Mouse (Mus musculus): ENCODE data around the gene Upf2. TPM values are rescaled to one million over a fixed set of nuclear protein-coding genes. Genes with fewer than 3 reads are reported as not detected.
"Not testable (repeated sequence)": the region's sequence is repeated elsewhere in the genome, so short reads cannot be mapped to it uniquely, and the experiment has no call there.

The Upf2 gene
- polyA plus RNA-seq, 1 experiment from 2014 or later, result 9.5 TPM

DNA sequence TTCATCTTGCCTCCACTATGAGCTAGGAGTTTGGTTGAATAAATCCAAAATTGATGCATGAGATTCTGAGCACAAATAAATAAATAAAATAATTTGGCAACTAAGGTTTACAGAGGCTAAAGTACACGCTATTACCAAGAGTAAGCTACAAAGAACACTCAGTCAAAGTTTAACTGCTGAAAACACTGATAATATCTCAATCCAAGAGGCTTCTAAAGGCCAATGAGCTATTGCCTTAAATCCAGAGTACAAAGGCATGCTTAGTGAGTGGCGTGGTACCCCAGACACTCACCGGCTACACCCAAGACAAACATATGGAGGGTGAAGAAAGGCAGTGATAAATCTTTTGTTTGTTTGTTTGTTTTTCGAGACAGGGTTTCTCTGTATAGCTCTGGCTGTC, 14.7 kb upstream of the Upf2 start:
- Histone ChIP-seq H3K9me3 (no peaks in the 10 kb centered on the region), H3K36me3 (no peaks in the 10 kb centered on the region), H3K27me3 (replicated peaks) (no peaks in the 10 kb centered on the region), H3K27ac (no peak overlapping the region), H3K4me2 (no peak overlapping the region), H3K4me3 (replicated peaks) (no peak overlapping the region), H3K4me1 (no peaks in the 10 kb centered on the region), H3K9ac (no peak overlapping the region)
- WGBS, result 74% methylated on average over 4 of the region's 4 CpGs
- no peak for ATAC-seq (ENCODE audit: insufficient read depth, low FRiP score, low read depth)

DNA sequence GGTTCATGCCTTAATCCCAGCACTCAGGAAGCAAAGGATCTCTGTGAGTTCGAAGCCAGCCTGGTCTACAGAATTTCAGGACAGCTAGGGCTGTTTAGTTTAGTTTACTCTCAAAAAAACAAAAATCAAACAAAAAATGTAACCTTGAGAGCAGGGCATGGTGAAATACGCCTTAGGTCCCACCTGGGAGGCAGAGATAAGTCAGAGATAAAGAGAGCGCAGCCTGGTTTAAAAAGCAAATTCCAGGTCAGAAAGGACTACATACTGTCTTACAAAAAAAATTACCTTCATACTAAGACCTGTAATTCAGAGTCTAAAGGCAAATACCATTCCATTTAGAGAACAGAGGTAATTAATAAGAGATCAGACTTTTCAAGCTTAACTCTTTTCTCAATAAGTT, 11.9 kb upstream of the Upf2 start:
- H3K27ac ChIP-seq, result no peak overlapping the region
- H3K27me3 ChIP-seq (replicated peaks), result no peaks in the 10 kb centered on the region
- H3K36me3 ChIP-seq, result no peaks in the 10 kb centered on the region
- no peak overlapping the region for H3K9ac ChIP-seq
- ATAC-seq (ENCODE audit: insufficient read depth, low FRiP score, low read depth), result no peak
- 0 out of 2 replicates have a peak, but pooled peaks cover 6% of the 10 kb centered on the region for H3K4me1 ChIP-seq
- H3K9me3 ChIP-seq, result no peaks in the 10 kb centered on the region
- H3K4me2 ChIP-seq, result no peak overlapping the region
- H3K4me3 ChIP-seq (replicated peaks), result no peak overlapping the region
- 69% methylated on average over 3 of the region's 3 CpGs for WGBS

- Histone ChIP-seq H3K4me3 (replicated peaks) (no peak overlapping the region), H3K27ac (no peak overlapping the region), H3K4me1 (0 out of 2 replicates have a peak, but pooled peaks cover 6% of the 10 kb centered on the region), H3K4me2 (no peak overlapping the region), H3K36me3 (no peaks in the 10 kb centered on the region), H3K9me3 (no peaks in the 10 kb centered on the region), H3K9ac (no peak overlapping the region), H3K27me3 (replicated peaks) (no peaks in the 10 kb centered on the region)
- ATAC-seq (ENCODE audit: insufficient read depth, low FRiP score, low read depth), result no peak
- 85% methylated on average over 14 of the region's 14 CpGs for WGBS
Observed at GRCm38 (mm10) chr2:5939911-5940310, 11.4 kb upstream of the Upf2 start.

DNA sequence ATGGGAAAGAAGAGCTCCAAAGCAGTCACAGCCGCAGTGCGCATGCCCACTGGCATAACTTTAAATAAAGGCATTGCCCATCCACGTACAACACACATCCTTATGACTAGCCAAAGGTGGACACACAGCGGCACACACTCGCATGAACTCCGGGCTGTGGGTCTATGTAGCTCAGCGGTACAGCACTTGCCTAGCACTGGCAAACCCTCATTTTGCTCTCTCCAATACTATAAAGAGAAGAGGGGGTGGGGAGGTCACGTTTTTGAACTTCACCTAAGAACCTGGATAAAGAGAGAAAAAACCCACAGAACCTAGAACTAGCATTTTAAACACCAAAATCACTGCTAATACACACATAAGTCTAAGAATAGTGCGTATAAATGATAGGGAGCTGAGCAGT, 10.3 kb upstream of the Upf2 start:
- WGBS, result 93% methylated on average over 9 of the region's 9 CpGs
- Histone ChIP-seq H3K9me3 (no peaks in the 10 kb centered on the region), H3K4me3 (replicated peaks) (no peak overlapping the region), H3K9ac (no peak overlapping the region), H3K27me3 (replicated peaks) (no peaks in the 10 kb centered on the region), H3K4me1 (0 out of 2 replicates have a peak, but pooled peaks cover 6% of the 10 kb centered on the region), H3K4me2 (no peak overlapping the region), H3K36me3 (no peaks in the 10 kb centered on the region), H3K27ac (no peak overlapping the region)
- ATAC-seq (ENCODE audit: insufficient read depth, low FRiP score, low read depth), result no peak

DNA sequence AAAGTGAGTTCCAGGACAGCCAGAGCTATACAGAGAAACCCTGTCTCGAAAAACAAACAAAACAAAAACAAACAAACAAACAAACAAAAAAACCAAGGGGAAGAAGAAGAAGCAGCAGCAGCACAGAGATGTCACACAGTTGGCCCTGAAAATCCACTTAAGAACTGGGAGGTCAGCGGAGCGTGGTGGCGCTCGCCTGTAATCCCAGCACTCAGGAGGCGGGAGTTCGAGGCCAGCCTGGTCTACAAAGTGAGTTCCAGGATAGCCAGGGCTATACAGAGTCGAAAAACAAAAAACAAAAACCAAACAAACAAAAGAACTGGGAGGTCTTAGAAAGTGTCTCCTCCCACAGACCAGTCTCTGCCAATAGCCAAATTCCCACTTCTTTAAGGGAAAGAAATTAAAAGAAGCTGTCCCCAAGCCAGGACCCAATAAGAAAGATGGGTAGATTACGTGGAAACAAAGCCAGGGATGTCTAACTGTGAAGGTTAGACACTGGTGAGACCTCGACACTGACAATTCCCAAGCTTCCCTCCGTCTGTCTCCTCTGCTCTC, 9.3 kb upstream of the Upf2 start:
- 65% methylated on average over 11 of the region's 11 CpGs for WGBS

DNA sequence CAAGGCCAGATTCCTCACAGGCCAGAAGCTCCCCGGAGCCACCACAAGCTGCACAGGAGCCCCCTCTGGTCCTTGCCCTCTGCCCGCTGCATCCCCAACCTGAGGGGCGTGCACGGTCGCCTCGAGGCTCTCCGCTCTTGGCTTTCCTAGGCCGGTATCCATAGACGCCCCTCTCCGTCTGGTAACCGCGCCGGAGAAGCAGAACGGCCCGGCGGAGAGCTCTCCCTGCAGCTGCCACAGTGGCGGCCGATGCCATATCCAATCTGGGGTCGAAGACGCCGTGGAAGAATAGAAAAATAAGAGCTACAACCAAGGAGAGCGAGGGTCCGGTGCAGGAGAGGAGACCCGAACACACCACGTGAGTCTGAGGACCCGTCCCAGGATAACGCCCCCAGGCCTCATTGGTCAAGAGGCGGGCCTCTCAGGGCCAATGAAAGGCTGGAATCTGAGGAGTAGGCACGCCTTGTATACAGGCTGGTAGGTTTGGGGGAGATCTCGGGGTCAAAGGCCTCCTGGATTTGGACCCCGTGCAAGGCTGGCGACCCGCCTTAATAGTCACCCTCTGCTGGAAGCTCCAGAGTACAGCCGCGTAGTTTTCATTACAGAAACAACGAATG, 8.7 kb upstream of the Upf2 start, which contains the start of gene Dhtkd1:
Gene Dhtkd1 (minus strand): TSS at position 377 of the 617 bp plus-strand sequence.
- Histone ChIP-seq H3K9ac (peak within 1 kb of the TSS; percentile 59), H3K27me3 (replicated peaks) (no peaks in the 10 kb centered on the region), H3K4me3 (replicated peaks) (peak within 1 kb of the TSS; percentile 64), H3K4me1 (0 out of 2 replicates have a peak, but pooled peaks cover 6% of the 10 kb centered on the region), H3K4me2 (peak within 1 kb of the TSS; percentile 88), H3K9me3 (no peaks in the 10 kb centered on the region), H3K27ac (no peak within 1 kb of the TSS), H3K36me3 (no peaks in the 10 kb centered on the region)
- under 1% methylated on average over 36 of the region's 36 CpGs for WGBS
- peak; percentile 91 for ATAC-seq (ENCODE audit: insufficient read depth, low FRiP score, low read depth)

More for the DNA sequence above, 9.3 kb upstream of the Upf2 start:
- Histone ChIP-seq H3K9me3 (no peaks in the 10 kb centered on the region), H3K4me1 (0 out of 2 replicates have a peak, but pooled peaks cover 6% of the 10 kb centered on the region), H3K27ac (no peak overlapping the region), H3K4me3 (replicated peaks) (peak overlapping the region; percentile 64), H3K27me3 (replicated peaks) (no peaks in the 10 kb centered on the region), H3K9ac (peak overlapping the region; percentile 59), H3K36me3 (no peaks in the 10 kb centered on the region), H3K4me2 (peak overlapping the region; percentile 88)
- 0 out of 2 replicates have a peak, but pooled peaks have one; percentile 3 for ATAC-seq (ENCODE audit: insufficient read depth, low FRiP score, low read depth)

- Histone ChIP-seq H3K36me3 (no peaks in the 10 kb centered on the region), H3K4me3 (replicated peaks) (peak overlapping the region; percentile 64), H3K27ac (no peak overlapping the region), H3K9me3 (no peaks in the 10 kb centered on the region), H3K4me1 (0 out of 2 replicates have a peak, but pooled peaks cover 6% of the 10 kb centered on the region), H3K9ac (no peak overlapping the region; the same call in 1 of the 2 replicates), H3K27me3 (replicated peaks) (no peaks in the 10 kb centered on the region), H3K4me2 (peak overlapping the region; percentile 88)
- WGBS, result 42% methylated on average over 4 of the region's 4 CpGs
- no peak for ATAC-seq (ENCODE audit: insufficient read depth, low FRiP score, low read depth)
Observed at GRCm38 (mm10) chr2:5943071-5943470, 8.2 kb upstream of the Upf2 start.

GRCm38 (mm10) chr2:5945629-5946028, 5.6 kb upstream of the Upf2 start:
- H3K4me1 ChIP-seq, result 0 out of 2 replicates have a peak, but pooled peaks cover 6% of the 10 kb centered on the region
- 90% methylated on average over 1 of the region's 1 CpGs for WGBS

DNA sequence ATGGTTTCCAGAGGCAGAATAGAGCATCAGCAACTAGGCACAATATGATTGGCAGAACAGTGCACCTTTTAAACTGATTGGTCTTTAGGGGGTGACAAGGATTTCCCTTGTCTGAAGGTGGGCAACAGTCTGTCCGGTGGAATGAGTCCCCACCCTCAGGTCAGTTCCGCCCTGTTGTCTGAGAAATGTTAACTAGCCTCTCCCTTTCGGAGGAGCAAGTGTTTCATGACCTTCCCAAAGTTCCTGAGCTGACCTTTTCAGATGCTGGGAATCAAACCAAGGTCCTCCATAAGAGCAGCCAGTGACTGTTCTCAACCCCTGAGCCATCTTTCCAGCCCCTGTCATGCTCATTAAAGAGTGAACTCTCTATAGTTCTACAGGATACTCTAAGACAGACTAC, 4.4 kb upstream of the Upf2 start:
- WGBS, result 82% methylated on average over 3 of the region's 3 CpGs
- Histone ChIP-seq H3K4me3 (replicated peaks) (no peak overlapping the region), H3K4me2 (no peak overlapping the region), H3K9ac (no peak overlapping the region), H3K27me3 (replicated peaks) (no peaks in the 10 kb centered on the region), H3K27ac (no peak overlapping the region), H3K9me3 (no peaks in the 10 kb centered on the region), H3K36me3 (no peaks in the 10 kb centered on the region), H3K4me1 (0 out of 2 replicates have a peak, but pooled peaks cover 5% of the 10 kb centered on the region)
- no peak for ATAC-seq (ENCODE audit: insufficient read depth, low FRiP score, low read depth)

More at GRCm38 (mm10) chr2:5945629-5946028, 5.6 kb upstream of the Upf2 start:
- no peaks in the 10 kb centered on the region for H3K27me3 ChIP-seq (replicated peaks)
- H3K4me2 ChIP-seq, result no peak overlapping the region
- H3K27ac ChIP-seq, result no peak overlapping the region
- ATAC-seq (ENCODE audit: insufficient read depth, low FRiP score, low read depth), result no peak
- H3K9ac ChIP-seq, result no peak overlapping the region
- H3K9me3 ChIP-seq, result no peaks in the 10 kb centered on the region
- H3K4me3 ChIP-seq (replicated peaks), result no peak overlapping the region
- no peaks in the 10 kb centered on the region for H3K36me3 ChIP-seq

- Histone ChIP-seq H3K27me3 (replicated peaks) (no peaks in the 10 kb centered on the region), H3K4me2 (no peak overlapping the region), H3K9ac (no peak overlapping the region), H3K9me3 (no peaks in the 10 kb centered on the region), H3K4me1 (0 out of 2 replicates have a peak, but pooled peaks cover 2% of the 10 kb centered on the region), H3K27ac (no peak overlapping the region), H3K4me3 (replicated peaks) (no peak overlapping the region), H3K36me3 (no peaks in the 10 kb centered on the region)
- ATAC-seq (ENCODE audit: insufficient read depth, low FRiP score, low read depth), result no peak
- WGBS, result 91% methylated on average over 2 of the region's 2 CpGs
Observed at GRCm38 (mm10) chr2:5948964-5949363, 2.3 kb upstream of the Upf2 start.

DNA sequence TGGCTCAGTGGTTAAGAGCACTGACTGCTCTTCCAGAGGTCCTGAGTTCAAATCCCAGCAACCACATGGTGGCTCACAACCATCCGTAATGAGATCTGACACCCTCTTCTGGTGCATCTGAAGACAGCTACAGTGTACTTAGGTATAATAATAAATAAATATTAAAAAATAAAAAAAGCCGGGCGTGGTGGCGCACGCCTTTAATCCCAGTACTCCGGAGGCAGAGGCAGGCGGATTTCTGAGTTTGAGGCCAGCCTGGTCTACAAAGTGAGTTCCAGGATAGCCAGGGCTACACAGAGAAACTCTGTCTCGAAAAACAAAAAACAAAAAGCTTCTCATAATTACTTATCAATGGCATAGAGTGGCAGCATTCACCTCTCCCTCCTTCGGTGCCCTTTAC, 1.4 kb upstream of the Upf2 start:
- 94% methylated on average over 9 of the region's 9 CpGs for WGBS
- not testable (repeated sequence) for H3K9me3 ChIP-seq; H3K36me3 ChIP-seq; ATAC-seq (ENCODE audit: insufficient read depth, low FRiP score, low read depth); H3K9ac ChIP-seq; H3K27me3 ChIP-seq (replicated peaks); H3K4me1 ChIP-seq
- Histone ChIP-seq H3K27ac (peak overlapping the region; percentile 84; the same call in 1 of the 2 replicates), H3K4me3 (replicated peaks) (peak overlapping the region; percentile 81), H3K4me2 (peak overlapping the region; percentile 63)

DNA sequence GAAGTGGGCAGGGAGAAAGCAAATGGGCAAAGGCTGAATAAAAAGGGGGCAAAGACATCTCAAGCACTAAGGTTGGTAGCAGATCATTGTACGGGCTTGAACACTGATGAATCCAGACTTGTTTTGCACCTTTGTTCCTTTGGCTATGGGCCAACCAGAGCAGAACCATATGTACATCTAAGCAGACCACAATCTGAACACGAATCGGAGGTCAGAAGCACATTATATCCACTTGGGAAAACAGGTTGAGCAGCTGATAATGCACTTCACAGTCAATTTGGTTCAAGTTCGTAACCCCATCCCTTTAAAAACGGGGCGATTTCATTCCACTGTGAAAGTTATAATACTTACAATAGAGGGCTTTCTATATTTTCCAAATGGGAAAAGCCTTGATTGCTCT, 964 bp upstream of the Upf2 start:
- WGBS, result 4% methylated on average over 6 of the region's 6 CpGs
- ATAC-seq (ENCODE audit: insufficient read depth, low FRiP score, low read depth), result no peak
- H3K27me3 ChIP-seq (replicated peaks), result no peaks in the 10 kb centered on the region
- 0 out of 2 replicates have a peak, but pooled peaks cover 2% of the 10 kb centered on the region for H3K4me1 ChIP-seq
- H3K4me3 ChIP-seq (replicated peaks), result peak overlapping the region; percentile 81
- peak overlapping the region; percentile 63 for H3K4me2 ChIP-seq
- H3K9me3 ChIP-seq, result no peaks in the 10 kb centered on the region
- peak overlapping the region; percentile 1; the same call in 1 of the 2 replicates for H3K9ac ChIP-seq
- H3K27ac ChIP-seq, result peak overlapping the region; percentile 84
- H3K36me3 ChIP-seq, result no peaks in the 10 kb centered on the region
